Mouse (Mus musculus): Measurements from ENCODE around the gene Pla2g5. TPM values are rescaled to one million over a fixed set of nuclear protein-coding genes. Genes with fewer than 3 reads are reported as not detected.

Gene Pla2g5
- polyA plus RNA-seq, 1 experiment from 2014 or later, result 0.16 TPM

DNA sequence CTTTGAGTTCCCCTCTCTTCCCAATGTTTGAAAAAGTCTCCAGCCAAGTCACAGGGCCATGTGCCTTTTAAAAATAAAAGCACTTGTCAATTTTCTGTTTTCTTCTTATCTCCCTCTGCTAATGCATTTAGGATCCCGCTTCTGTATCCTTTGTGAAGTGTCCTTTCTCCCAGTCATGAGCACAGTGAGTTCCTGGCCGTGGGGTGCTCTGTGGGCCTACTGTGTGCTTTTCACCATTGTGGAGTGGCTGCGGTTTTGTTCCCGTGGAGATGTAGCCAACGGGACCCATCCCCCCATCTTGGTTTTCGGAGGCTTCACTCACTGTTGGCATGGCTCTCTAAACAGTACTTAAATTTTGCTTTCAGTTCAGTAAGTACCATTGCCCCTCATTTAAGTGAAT lies 2.7 kb upstream of the Pla2g5 start:
- Histone ChIP-seq H3K27me3 (replicated peaks; ENCODE audit: control insufficient read depth, insufficient read depth, low read length) (no peaks in the 10 kb centered on the region; the same call in 1 of the 2 replicates), H3K9ac (ENCODE audit: low read depth, low read length) (no peak overlapping the region), H3K36me3 (ENCODE audit: control insufficient read depth, insufficient read depth, low read length) (no peaks in the 10 kb centered on the region), H3K4me1 (replicated peaks; ENCODE audit: control insufficient read depth, insufficient read depth, low read length) (no peaks in the 10 kb centered on the region), H3K27ac (ENCODE audit: low read depth, low read length) (no peak overlapping the region), H3K4me3 (ENCODE audit: low read depth, low read length) (no peak overlapping the region), H3K4me2 (no peak overlapping the region), H3K9me3 (ENCODE audit: control insufficient read depth, low read length) (no peaks in the 10 kb centered on the region)
- ATAC-seq (replicated peaks; ENCODE audit: low FRiP score), result no peak
- 65% methylated on average over 6 of the region's 6 CpGs for WGBS
- DNase-seq (ENCODE audit: low spot score), result no peak

DNA sequence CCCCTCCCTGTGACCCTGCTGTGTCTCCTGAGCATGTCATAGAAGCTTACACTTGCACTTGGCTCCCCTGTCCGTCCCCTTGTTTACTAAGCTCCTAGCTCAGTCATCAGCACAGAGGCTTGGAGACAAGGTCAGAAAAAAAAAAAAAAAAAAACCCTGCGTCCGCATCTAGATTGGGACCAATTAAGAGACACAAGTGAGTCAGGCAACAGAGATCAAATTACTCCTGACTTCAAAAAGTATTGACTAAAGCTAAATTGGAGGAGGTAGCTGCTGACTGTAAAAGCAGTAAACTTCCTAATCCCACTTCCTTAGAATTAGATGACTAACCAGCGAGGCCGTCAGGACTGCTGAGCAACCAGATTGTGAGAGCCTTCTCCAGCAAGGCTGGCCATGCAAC lies 1.8 kb upstream of the Pla2g5 start:
- no peak overlapping the region for H3K27ac ChIP-seq (ENCODE audit: low read depth, low read length)
- H3K9me3 ChIP-seq (ENCODE audit: control insufficient read depth, low read length), result no peaks in the 10 kb centered on the region
- H3K4me1 ChIP-seq (replicated peaks; ENCODE audit: control insufficient read depth, insufficient read depth, low read length), result no peaks in the 10 kb centered on the region
- no peak overlapping the region for H3K4me3 ChIP-seq (ENCODE audit: low read depth, low read length)
- no peak for DNase-seq (ENCODE audit: low spot score)
- no peak overlapping the region for H3K9ac ChIP-seq (ENCODE audit: low read depth, low read length)
- H3K27me3 ChIP-seq (replicated peaks; ENCODE audit: control insufficient read depth, insufficient read depth, low read length), result no peaks in the 10 kb centered on the region; the same call in 1 of the 2 replicates
- no peak overlapping the region for H3K4me2 ChIP-seq
- no peak for ATAC-seq (replicated peaks; ENCODE audit: low FRiP score)
- 37% methylated on average over 5 of the region's 5 CpGs for WGBS
- H3K36me3 ChIP-seq (ENCODE audit: control insufficient read depth, insufficient read depth, low read length), result no peaks in the 10 kb centered on the region

DNA sequence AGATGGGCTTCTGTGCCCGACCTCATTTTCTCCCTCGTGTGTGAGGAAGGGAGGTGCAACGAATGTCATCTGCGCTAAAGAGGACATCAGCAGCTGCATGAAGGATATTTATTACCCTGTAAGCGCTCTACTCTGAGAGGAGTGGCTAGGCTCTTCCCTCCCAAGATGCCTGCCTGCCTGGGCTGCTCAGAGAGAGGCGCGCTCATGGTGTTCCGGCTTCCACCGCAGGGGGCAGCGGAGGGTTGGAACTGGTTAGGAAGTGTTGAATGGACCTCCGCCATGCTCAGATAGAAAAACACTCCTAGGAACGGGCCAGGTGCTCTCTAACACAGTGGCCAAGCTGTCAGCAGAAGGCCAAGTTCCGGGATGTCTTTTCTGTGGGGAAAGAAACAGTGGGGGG lies 3.6 kb downstream of the Pla2g5 start:
- Histone ChIP-seq H3K9me3 (ENCODE audit: control insufficient read depth, low read length) (no peaks in the 10 kb centered on the region), H3K4me2 (peak overlapping the region; percentile 51), H3K27ac (ENCODE audit: low read depth, low read length) (no peak overlapping the region), H3K9ac (ENCODE audit: low read depth, low read length) (no peak overlapping the region), H3K27me3 (replicated peaks; ENCODE audit: control insufficient read depth, insufficient read depth, low read length) (no peaks in the 10 kb centered on the region; the same call in none of the 2 replicates), H3K36me3 (ENCODE audit: control insufficient read depth, insufficient read depth, low read length) (no peaks in the 10 kb centered on the region), H3K4me1 (replicated peaks; ENCODE audit: control insufficient read depth, insufficient read depth, low read length) (no peaks in the 10 kb centered on the region), H3K4me3 (ENCODE audit: low read depth, low read length) (no peak overlapping the region)
- ATAC-seq (replicated peaks; ENCODE audit: low FRiP score) (no peak; the same call in 1 of the 2 replicates), DNase-seq (ENCODE audit: low spot score) (peak; percentile 76)
- 7% methylated on average over 13 of the region's 13 CpGs for WGBS

DNA sequence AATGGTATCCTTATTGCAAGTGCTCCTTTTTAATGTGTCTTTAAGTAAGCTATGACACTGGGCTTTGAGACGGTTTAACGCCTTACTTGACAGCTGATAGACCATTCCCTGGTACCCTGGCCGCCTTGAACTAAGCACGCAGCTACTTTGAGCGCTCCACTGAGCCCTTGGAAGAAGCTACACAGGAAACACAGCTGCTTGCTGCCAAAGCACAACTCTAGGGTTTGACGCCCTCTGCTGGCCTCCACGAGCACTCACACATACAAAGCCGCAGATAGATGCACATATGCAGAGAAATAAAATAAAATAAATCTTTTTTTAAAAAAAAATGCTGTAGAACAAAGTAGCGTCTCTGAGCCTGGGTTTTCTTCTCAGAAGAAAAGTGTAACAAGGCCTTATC lies 4.0 kb downstream of the Pla2g5 start:
- peak; percentile 20; the same call in 1 of the 2 replicates for ATAC-seq (replicated peaks; ENCODE audit: low FRiP score)
- 13% methylated on average over 9 of the region's 9 CpGs for WGBS
- no peak overlapping the region for H3K4me3 ChIP-seq (ENCODE audit: low read depth, low read length)
- H3K4me1 ChIP-seq (replicated peaks; ENCODE audit: control insufficient read depth, insufficient read depth, low read length), result no peaks in the 10 kb centered on the region
- no peaks in the 10 kb centered on the region; the same call in 1 of the 2 replicates for H3K27me3 ChIP-seq (replicated peaks; ENCODE audit: control insufficient read depth, insufficient read depth, low read length)
- DNase-seq (ENCODE audit: low spot score), result no peak
- no peak overlapping the region for H3K27ac ChIP-seq (ENCODE audit: low read depth, low read length)
- H3K9me3 ChIP-seq (ENCODE audit: control insufficient read depth, low read length), result no peaks in the 10 kb centered on the region
- no peak overlapping the region for H3K9ac ChIP-seq (ENCODE audit: low read depth, low read length)
- H3K36me3 ChIP-seq (ENCODE audit: control insufficient read depth, insufficient read depth, low read length), result no peaks in the 10 kb centered on the region
- H3K4me2 ChIP-seq, result peak overlapping the region; percentile 51

DNA sequence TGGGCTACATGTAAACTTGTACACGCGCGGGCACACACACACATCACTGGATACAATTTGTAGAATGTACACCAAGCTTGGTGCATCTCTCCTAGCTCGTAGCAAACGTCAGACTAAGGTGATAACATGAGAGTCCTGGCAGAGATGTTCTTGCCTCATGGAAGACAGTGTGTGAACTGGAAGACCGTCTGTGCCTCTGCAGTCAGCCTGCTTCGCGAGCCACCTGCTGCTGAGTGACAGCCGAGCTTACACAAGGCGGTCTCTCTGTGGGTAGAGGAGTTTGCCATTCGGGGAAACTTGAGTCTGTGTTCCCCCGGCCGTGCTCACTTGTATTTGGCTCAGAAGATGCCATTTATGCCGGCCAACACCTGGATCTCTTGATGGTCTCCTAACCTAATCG lies 4.8 kb downstream of the Pla2g5 start:
- 68% methylated on average over 15 of the region's 15 CpGs for WGBS
- ATAC-seq (replicated peaks; ENCODE audit: low FRiP score), result no peak
- H3K4me3 ChIP-seq (ENCODE audit: low read depth, low read length), result no peak overlapping the region
- no peaks in the 10 kb centered on the region for H3K9me3 ChIP-seq (ENCODE audit: control insufficient read depth, low read length)
- H3K4me2 ChIP-seq, result no peak overlapping the region
- no peaks in the 10 kb centered on the region for H3K4me1 ChIP-seq (replicated peaks; ENCODE audit: control insufficient read depth, insufficient read depth, low read length)
- DNase-seq (ENCODE audit: low spot score), result no peak
- no peak overlapping the region for H3K27ac ChIP-seq (ENCODE audit: low read depth, low read length)
- no peak overlapping the region for H3K9ac ChIP-seq (ENCODE audit: low read depth, low read length)
- H3K36me3 ChIP-seq (ENCODE audit: control insufficient read depth, insufficient read depth, low read length), result no peaks in the 10 kb centered on the region
- no peaks in the 10 kb centered on the region; the same call in 1 of the 2 replicates for H3K27me3 ChIP-seq (replicated peaks; ENCODE audit: control insufficient read depth, insufficient read depth, low read length)

DNA sequence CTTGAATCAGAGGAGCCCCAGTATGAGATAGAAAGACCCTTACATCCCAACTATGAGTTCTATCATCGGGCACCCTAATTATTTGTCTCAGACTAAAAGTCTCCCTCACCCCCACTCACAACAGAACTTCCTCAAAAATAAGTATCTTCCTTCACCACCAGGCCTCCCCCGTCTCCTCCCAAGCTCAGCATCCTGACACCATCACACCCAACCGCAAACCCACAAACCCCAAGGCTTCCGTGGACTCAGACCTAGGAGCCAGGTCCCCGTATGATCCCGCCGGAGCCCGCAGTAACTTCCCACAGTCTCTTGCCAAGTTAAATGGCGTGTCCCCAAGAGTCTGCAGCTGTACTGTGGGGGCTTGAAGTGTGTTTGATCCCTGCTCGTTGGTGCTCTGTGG lies 5.7 kb downstream of the Pla2g5 start:
- Histone ChIP-seq H3K9me3 (ENCODE audit: control insufficient read depth, low read length) (no peaks in the 10 kb centered on the region), H3K27ac (ENCODE audit: low read depth, low read length) (no peak overlapping the region), H3K9ac (ENCODE audit: low read depth, low read length) (no peak overlapping the region), H3K27me3 (replicated peaks; ENCODE audit: control insufficient read depth, insufficient read depth, low read length) (no peaks in the 10 kb centered on the region; the same call in 1 of the 2 replicates), H3K36me3 (ENCODE audit: control insufficient read depth, insufficient read depth, low read length) (no peaks in the 10 kb centered on the region), H3K4me3 (ENCODE audit: low read depth, low read length) (no peak overlapping the region), H3K4me2 (no peak overlapping the region), H3K4me1 (replicated peaks; ENCODE audit: control insufficient read depth, insufficient read depth, low read length) (no peaks in the 10 kb centered on the region)
- no peak for DNase-seq (ENCODE audit: low spot score)
- 45% methylated on average over 10 of the region's 10 CpGs for WGBS
- ATAC-seq (replicated peaks; ENCODE audit: low FRiP score), result no peak

DNA sequence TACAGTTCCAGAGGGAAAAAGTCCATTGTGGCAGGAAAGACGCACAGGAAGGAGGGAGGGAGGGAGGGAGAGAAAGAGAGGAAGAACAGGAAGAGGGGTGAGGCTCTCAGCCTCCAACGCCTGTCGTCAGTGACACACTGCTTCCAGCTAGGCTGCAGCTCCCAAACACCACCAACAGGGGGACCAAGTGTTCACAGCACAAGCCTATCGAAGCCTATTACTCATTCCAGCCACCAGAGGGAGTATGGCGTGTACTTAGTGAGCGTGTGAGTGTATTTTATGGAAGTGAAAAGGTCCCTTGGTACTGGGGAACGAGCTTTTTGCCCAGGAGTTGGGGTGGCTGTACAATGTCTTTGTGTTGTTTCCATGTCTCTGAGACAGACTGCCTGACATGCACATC lies 6.8 kb downstream of the Pla2g5 start:
- ATAC-seq (replicated peaks; ENCODE audit: low FRiP score) (no peak), DNase-seq (ENCODE audit: low spot score) (no peak)
- no peak overlapping the region for H3K4me2 ChIP-seq
- no peak overlapping the region for H3K9ac ChIP-seq (ENCODE audit: low read depth, low read length)
- H3K36me3 ChIP-seq (ENCODE audit: control insufficient read depth, insufficient read depth, low read length), result no peaks in the 10 kb centered on the region
- no peaks in the 10 kb centered on the region; the same call in 1 of the 2 replicates for H3K27me3 ChIP-seq (replicated peaks; ENCODE audit: control insufficient read depth, insufficient read depth, low read length)
- no peaks in the 10 kb centered on the region for H3K4me1 ChIP-seq (replicated peaks; ENCODE audit: control insufficient read depth, insufficient read depth, low read length)
- no peaks in the 10 kb centered on the region for H3K9me3 ChIP-seq (ENCODE audit: control insufficient read depth, low read length)
- no peak overlapping the region for H3K27ac ChIP-seq (ENCODE audit: low read depth, low read length)
- 28% methylated on average over 7 of the region's 7 CpGs for WGBS
- no peak overlapping the region for H3K4me3 ChIP-seq (ENCODE audit: low read depth, low read length)

DNA sequence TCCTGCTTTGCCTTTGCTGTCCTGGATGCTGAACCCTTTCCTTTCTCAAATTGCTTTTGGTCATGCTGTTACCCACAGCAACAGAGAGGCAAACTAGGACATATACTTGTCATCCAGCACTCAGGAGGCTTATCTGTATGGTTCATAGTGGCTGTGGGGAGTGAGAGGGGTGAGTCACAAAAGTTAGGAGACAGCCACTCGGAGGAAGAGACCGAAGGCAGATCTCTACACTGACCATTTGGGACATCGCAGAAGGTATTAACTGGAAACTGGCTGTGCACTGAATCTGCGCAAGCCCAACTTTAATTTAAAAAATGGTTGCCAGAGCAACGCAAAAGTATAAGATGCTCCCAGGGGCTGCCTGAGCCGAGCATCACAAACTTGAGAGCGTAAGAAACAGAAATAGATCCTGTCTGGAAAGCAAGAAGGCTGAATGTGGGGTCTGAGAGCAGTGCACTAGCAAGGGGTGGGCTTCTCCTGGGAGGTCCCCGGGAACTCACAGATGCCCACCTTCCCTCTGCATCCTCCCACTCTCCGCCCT lies 8.1 kb downstream of the Pla2g5 start:
- Histone ChIP-seq H3K4me3 (ENCODE audit: low read depth, low read length) (no peak overlapping the region), H3K4me2 (no peak overlapping the region), H3K9me3 (ENCODE audit: control insufficient read depth, low read length) (no peaks in the 10 kb centered on the region), H3K4me1 (replicated peaks; ENCODE audit: control insufficient read depth, insufficient read depth, low read length) (no peaks in the 10 kb centered on the region), H3K9ac (ENCODE audit: low read depth, low read length) (no peak overlapping the region), H3K36me3 (ENCODE audit: control insufficient read depth, insufficient read depth, low read length) (no peaks in the 10 kb centered on the region), H3K27me3 (replicated peaks; ENCODE audit: control insufficient read depth, insufficient read depth, low read length) (no peaks in the 10 kb centered on the region; the same call in 1 of the 2 replicates), H3K27ac (ENCODE audit: low read depth, low read length) (no peak overlapping the region)
- ATAC-seq (replicated peaks; ENCODE audit: low FRiP score) (no peak), DNase-seq (ENCODE audit: low spot score) (no peak)
- WGBS, result 79% methylated on average over 9 of the region's 9 CpGs

DNA sequence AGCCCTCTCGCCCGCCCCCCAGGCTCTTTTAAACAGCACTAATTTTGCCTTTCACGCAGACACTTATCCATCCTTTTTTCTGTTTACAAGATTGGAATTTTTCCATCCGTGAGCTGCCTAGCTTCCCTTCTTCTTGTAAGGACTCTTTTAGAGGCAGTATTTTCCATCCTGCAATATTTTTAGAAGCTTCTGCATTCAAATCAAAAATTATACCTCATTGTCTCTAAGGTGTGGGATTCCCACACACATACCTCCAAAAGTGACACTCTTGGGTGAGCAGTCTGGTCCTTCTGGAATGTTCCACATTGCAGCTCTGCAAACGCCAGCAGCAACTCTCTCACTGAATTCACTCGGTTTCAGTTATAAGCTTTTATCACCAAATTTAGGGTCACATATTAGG lies 10.3 kb downstream of the Pla2g5 start:
- no peak overlapping the region for H3K9ac ChIP-seq (ENCODE audit: low read depth, low read length)
- no peak for ATAC-seq (replicated peaks; ENCODE audit: low FRiP score)
- 67% methylated on average over 6 of the region's 6 CpGs for WGBS

More for the DNA sequence above, 10.3 kb downstream of the Pla2g5 start:
- H3K4me1 ChIP-seq (replicated peaks; ENCODE audit: control insufficient read depth, insufficient read depth, low read length), result no peaks in the 10 kb centered on the region
- H3K27me3 ChIP-seq (replicated peaks; ENCODE audit: control insufficient read depth, insufficient read depth, low read length), result no peaks in the 10 kb centered on the region; the same call in 1 of the 2 replicates
- DNase-seq (ENCODE audit: low spot score), result no peak
- H3K4me3 ChIP-seq (ENCODE audit: low read depth, low read length), result no peak overlapping the region
- H3K4me2 ChIP-seq, result no peak overlapping the region
- no peak overlapping the region for H3K27ac ChIP-seq (ENCODE audit: low read depth, low read length)
- no peaks in the 10 kb centered on the region for H3K36me3 ChIP-seq (ENCODE audit: control insufficient read depth, insufficient read depth, low read length)
- no peaks in the 10 kb centered on the region for H3K9me3 ChIP-seq (ENCODE audit: control insufficient read depth, low read length)

Measured in liver, embryonic 11.5 days (tissue).